Mouse (Mus musculus): ENCODE measurements around the gene Wdr75.

- TF ChIP-seq USF1 (IDR thresholded peaks at IDR 0.05; ENCODE audit: low read depth) (no peak), MAX (IDR thresholded peaks at IDR 0.05; ENCODE audit: low read depth) (no peak), POLR2AphosphoS2 (IDR thresholded peaks at IDR 0.05; ENCODE audit: insufficient read length, low read depth) (no peak), POLR2A (IDR thresholded peaks at IDR 0.05; ENCODE audit: insufficient read length, low read depth) (no peak), TCF12 (IDR thresholded peaks at IDR 0.05; ENCODE audit: insufficient read depth, poor library complexity, severe bottlenecking) (no peak), CEBPB (IDR thresholded peaks at IDR 0.05; ENCODE audit: insufficient read depth, poor library complexity, severe bottlenecking) (no peak), MYOD1 (IDR thresholded peaks at IDR 0.05; ENCODE audit: control insufficient read depth in 1 of 3, insufficient read length in 2 of 3, low read depth in 2 of 3) (no peak), E2F4 (IDR thresholded peaks at IDR 0.05; ENCODE audit: insufficient read depth) (no peak), MYOG (IDR thresholded peaks at IDR 0.05; ENCODE audit: control insufficient read depth in 1 of 3, insufficient read depth in 1 of 3, insufficient read length in 2 of 3, low read depth in 2 of 3) (no peak), REST (IDR thresholded peaks at IDR 0.05; ENCODE audit: insufficient read depth, insufficient read length) (no peak), TCF3 (IDR thresholded peaks at IDR 0.05; ENCODE audit: insufficient read length, low read depth) (no peak)
Measured at GRCm38 (mm10) chr1:45860349-45860748, 65.4 kb downstream of the Wdr75 start.
